Mouse (Mus musculus) thymus, postnatal 10 days (tissue): ENCODE data around the gene Mdga2.

ENCODE experiments used
- DNase-seq, 2 experiments: peaks; one replicate each; pipeline ENCODE4 v3.0.0; 2021; ENCODE audit warnings: low spot score in 2 of 2

The Mdga2 gene

GRCm38 (mm10) chr12:66702781-66703180 lies 519.6 kb downstream of the Mdga2 start:
- no peak for DNase-seq

DNA sequence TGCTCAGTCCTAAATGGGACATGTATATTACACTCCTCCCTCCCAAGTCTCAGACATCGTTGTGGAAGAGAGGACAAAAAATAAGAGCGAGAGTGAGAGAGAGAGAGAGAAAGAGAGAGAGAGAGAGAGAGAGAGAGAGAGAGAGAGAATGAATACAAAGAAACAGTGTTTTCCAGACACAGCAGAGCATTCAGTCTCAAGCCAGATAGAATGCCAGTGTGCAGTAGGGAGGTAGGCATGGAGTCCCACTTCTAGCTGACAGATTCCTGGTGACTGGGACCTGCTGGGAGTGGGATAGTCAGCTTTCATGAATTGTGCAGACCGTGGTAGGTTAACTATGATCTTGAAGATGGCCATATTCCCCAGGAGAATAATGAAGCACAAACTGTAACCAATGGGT lies 542.8 kb downstream of the Mdga2 start:
- DNase-seq = no peak

DNA sequence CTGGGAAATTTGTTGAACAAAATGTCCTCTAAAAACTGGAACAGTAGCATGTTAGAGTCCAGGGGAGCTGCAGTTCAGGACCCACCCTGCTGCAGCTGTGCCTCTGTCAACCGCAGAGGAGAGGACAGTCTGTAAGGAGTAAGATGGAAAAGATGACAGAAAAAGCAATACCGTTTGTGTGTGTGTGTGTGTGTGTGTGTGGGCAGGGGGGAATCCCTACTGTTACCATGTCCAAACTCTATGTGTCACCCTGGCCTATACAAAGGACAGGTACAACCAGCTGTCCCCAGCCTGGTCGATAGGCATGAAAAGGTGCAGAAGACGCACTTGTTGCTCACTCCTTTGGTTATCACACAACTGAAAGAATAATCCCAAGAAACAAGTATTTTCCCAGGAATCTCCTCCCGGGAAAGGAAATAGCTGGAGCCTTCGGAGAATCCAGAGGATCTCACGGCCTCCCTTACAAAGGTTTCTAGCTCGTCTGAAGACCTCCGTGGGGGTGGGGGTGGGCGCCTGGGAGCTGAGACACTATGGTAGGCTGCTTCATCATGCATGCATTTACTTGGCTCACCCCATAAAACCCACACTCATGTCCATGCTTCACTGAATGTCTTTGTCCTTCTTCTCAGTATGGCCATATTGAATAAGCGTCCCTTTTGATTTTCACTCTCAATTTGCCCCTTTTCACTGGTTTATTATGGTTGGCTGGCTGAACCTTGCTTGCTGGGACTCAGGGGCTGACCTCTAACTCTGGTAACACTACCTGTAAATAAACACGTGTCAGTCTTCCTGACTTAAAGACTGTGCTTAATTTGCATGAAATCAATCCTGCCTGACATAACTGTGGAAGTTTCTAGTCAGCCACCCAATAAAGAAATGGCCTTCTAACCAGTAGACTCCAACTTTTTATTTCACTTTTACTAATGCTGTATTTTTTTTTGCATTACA lies 573.5 kb downstream of the Mdga2 start:
- DNase-seq = no peak

GRCm38 (mm10) chr12:66640408-66640807 lies 581.9 kb downstream of the Mdga2 start:
- no peak for DNase-seq

- DNase-seq = no peak
These were observed 602.4 kb downstream of the Mdga2 start for GRCm38 (mm10) chr12:66619944-66620343.

DNA sequence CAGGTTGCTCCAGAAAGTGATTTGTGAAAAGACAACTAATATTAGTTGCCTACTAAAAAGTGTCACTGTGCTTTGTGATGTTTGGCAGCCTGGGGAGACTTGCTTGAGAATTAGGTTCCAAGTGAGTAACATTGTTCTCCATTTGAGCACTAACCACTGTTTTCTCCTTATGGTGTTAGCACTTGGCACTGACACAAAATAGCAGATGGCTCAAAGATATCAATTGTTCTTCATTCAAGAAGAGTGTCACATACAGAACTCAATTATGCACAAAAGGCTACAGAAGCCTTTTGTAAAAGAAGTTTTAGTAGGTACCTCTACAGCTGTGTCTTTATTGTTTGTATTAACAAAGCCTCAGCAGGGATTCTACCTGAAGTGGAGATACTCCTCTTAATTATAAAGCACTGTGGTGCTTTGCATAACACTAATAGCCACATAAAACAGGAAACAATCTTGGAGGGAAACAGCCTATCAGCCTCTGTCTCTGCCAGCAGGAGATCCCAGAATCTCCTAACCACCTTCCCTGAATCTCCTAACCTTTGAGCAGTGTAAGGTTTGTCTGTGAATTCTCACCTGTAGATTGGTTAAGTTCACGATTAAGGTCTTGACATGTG lies 630.6 kb downstream of the Mdga2 start:
- DNase-seq = no peak

DNA sequence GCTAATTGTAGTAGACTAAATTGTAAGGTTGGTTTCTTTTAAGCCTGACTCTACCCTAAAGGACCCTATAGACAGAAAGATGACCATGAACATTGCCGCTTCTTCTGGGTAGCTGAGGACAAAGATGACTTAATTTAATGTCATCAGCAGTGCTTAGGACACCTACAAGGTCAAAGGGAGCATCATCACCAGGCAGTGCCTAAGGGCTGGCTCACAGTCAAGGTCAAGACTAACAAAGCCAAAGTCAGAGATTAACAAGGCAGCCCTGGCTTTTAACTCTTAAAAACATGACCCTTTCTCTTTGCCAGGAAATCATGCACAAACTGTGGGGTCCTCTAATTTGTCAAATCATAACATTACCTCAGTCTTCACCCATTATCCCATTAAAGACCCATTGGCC lies 657.0 kb downstream of the Mdga2 start:
- DNase-seq = no peak

DNA sequence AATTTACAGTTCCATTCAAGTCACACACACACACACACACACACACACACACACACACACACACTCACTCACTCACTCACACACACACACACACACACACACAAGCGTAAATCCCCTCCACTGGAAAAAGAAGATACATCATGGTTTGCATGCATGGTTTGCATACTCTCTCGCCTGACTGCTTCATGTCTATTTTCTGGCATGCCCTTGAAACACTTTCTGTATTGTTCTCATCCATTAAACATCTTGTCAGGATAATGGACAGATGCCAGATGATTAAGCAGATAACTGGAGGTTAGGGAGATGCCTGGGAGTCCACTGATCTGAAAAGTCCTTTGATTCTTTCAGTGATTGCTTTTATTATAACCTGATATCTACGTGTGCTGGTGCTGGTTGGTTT lies 665.5 kb downstream of the Mdga2 start:
- no peak for DNase-seq

GRCm38 (mm10) chr12:66556178-66556820 lies 666.0 kb downstream of the Mdga2 start:
- no peak for DNase-seq

GRCm38 (mm10) chr12:66524973-66525372 lies 697.4 kb downstream of the Mdga2 start:
- DNase-seq = no peak

GRCm38 (mm10) chr12:66499258-66499657 lies 723.1 kb downstream of the Mdga2 start:
- no peak for DNase-seq

DNA sequence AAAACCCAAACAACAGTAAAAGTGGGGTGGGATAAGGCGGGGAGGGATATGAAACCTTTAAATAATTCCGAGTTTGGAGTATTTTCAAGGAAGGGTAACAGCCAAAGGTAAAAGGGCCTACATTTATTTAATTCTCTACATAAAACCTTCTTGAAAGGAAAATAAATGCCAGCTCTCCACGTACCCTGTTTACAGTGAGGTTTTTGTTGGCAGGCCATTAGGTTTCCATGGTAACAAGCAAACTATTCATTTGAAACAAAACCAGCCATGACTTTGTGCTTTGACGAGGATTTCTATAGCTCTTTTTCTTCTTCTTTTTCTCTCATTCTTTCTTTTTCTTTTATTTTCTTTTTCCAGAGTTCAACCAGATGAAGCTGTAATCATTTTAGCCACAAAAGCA lies 751.5 kb downstream of the Mdga2 start:
- DNase-seq = no peak

- no peak for DNase-seq
These were observed 752.0 kb downstream of the Mdga2 start for GRCm38 (mm10) chr12:66470243-66470863.

DNA sequence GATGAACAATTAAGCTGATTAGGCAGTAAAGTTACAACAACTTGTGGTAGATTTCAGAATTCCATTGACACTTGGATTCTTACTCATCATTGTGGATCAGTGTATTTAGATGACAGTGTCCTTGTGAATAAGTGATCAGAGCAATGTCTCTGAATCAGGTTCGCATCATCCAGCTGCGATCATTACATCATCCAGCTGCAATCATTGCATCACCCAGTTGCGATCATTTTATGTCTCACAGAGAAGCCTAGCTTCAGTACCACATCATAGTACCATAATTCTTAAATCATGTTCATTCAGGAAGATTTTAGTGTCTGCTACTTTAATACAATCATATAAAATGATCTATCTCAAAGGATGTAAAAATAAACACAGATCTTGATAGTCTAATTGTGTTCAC lies 756.8 kb downstream of the Mdga2 start:
- DNase-seq = no peak

GRCm38 (mm10) chr12:66443340-66443739 lies 779.0 kb downstream of the Mdga2 start:
- no peak for DNase-seq
